Mouse (Mus musculus): Measurements from ENCODE around the gene Edrf1.

DNA sequence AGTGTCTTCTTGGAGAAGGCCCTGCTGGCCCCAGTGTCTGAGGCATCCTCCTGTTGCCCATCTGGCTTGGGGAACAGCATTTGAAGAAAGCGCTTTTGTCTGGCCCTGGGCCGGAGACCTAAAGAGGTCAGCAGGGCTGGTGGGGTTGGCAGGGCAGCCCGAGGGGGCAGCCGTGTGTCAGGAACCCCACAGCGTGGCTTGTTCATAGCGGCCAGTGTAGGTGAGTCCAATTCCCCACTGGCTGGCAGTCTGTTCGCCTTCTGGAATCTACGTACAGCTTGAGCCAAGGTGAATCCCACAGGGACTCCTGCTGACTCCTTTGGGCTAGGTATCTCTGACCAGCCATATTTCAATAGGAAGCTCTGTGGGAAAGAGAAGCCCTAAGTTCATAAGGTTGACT is 41.4 kb downstream of the Edrf1 start:
- TF ChIP-seq POLR2A (IDR thresholded peaks at IDR 0.05; ENCODE audit: insufficient read depth, low read depth, low read length), result no peak
- no peak for TF ChIP-seq CTCF (IDR thresholded peaks at IDR 0.05)
